Mouse (Mus musculus): ENCODE data around the gene Flot2.

GRCm38 (mm10) chr11:78097077-78097476, 59.3 kb downstream of the Flot2 start:
- no peak for TF ChIP-seq CTCF (IDR thresholded peaks at IDR 0.05; ENCODE audit: control insufficient read depth, insufficient read depth, low read length)
- TF ChIP-seq POLR2A (IDR thresholded peaks at IDR 0.05; ENCODE audit: borderline replicate concordance, control insufficient read depth, low read depth, low read length), result no peak
